Mouse (Mus musculus): Measurements from ENCODE around the gene Wrnip1. TPM values are rescaled to one million over a fixed set of nuclear protein-coding genes. Genes with fewer than 3 reads are reported as not detected.
A peak's percentile ranks its signal among the peaks of the same experiment; 100 is the strongest.

The Wrnip1 gene
- total and polyA plus RNA-seq, 2 experiments from 2014 or later: 11.2 to 33.1 TPM

GRCm38 (mm10) chr13:32783055-32783454, 18.8 kb upstream of the Wrnip1 start:
- ATAC-seq (ENCODE audit: insufficient read depth, low read depth): no peak
- Histone ChIP-seq H3K27ac (ENCODE audit: low read depth) (no peak overlapping the region), H3K4me3 (ENCODE audit: low read depth, low read length) (no peak overlapping the region), H3K36me3 (replicated peaks; ENCODE audit: control insufficient read depth, insufficient read depth, low read length) (no peaks in the 10 kb centered on the region), H3K4me2 (ENCODE audit: low read depth, low read length) (no peak overlapping the region), H3K27me3 (ENCODE audit: control insufficient read depth, insufficient read depth, low read length) (no peaks in the 10 kb centered on the region), H3K4me1 (ENCODE audit: control insufficient read depth, insufficient read depth) (no peaks in the 10 kb centered on the region), H3K9ac (replicated peaks; ENCODE audit: low read depth, low read length) (no peak overlapping the region), H3K9me3 (replicated peaks; ENCODE audit: control insufficient read depth, low read length) (no peaks in the 10 kb centered on the region)
- 40% methylated on average over 5 of the region's 5 CpGs for WGBS
- TF ChIP-seq CTCF (IDR thresholded peaks at IDR 0.05; ENCODE audit: low read depth) (peak; percentile 33), EP300 (IDR thresholded peaks at IDR 0.05; ENCODE audit: low read depth) (no peak)
- no peak for DNase-seq (ENCODE audit: low spot score)

- Histone ChIP-seq H3K4me3 (ENCODE audit: low read depth, low read length) (no peak within 1 kb of the TSS), H3K4me2 (ENCODE audit: low read depth, low read length) (no peak within 1 kb of the TSS), H3K9me3 (replicated peaks; ENCODE audit: control insufficient read depth, low read length) (no peaks in the 10 kb centered on the region), H3K27ac (ENCODE audit: low read depth) (no peak within 1 kb of the TSS), H3K4me1 (ENCODE audit: control insufficient read depth, insufficient read depth) (no peaks in the 10 kb centered on the region), H3K27me3 (ENCODE audit: control insufficient read depth, insufficient read depth, low read length) (no peaks in the 10 kb centered on the region), H3K9ac (replicated peaks; ENCODE audit: low read depth, low read length) (no peak within 1 kb of the TSS), H3K36me3 (replicated peaks; ENCODE audit: control insufficient read depth, insufficient read depth, low read length) (no peaks in the 10 kb centered on the region)
- ATAC-seq (ENCODE audit: insufficient read depth, low read depth): no peak
- TF ChIP-seq CTCF (IDR thresholded peaks at IDR 0.05; ENCODE audit: low read depth): no peak
- no peak for TF ChIP-seq EP300 (IDR thresholded peaks at IDR 0.05; ENCODE audit: low read depth)
- 68% methylated on average over 8 of the region's 8 CpGs for WGBS
- DNase-seq (ENCODE audit: low spot score): no peak
Measured at GRCm38 (mm10) chr13:32783816-32784215, 18.0 kb upstream of the Wrnip1 start, which contains the start of gene Mylk4. TSS of gene Mylk4 (minus strand) at chr13:32783954.

- DNase-seq (ENCODE audit: low spot score) (no peak), ATAC-seq (ENCODE audit: insufficient read depth, low read depth) (no peak)
- 64% methylated on average over 2 of the region's 2 CpGs for WGBS
- Histone ChIP-seq H3K27ac (ENCODE audit: low read depth) (no peak overlapping the region), H3K4me2 (ENCODE audit: low read depth, low read length) (no peak overlapping the region), H3K4me3 (ENCODE audit: low read depth, low read length) (no peak overlapping the region), H3K27me3 (ENCODE audit: control insufficient read depth, insufficient read depth, low read length) (no peaks in the 10 kb centered on the region), H3K9me3 (replicated peaks; ENCODE audit: control insufficient read depth, low read length) (no peaks in the 10 kb centered on the region), H3K4me1 (ENCODE audit: control insufficient read depth, insufficient read depth) (no peaks in the 10 kb centered on the region), H3K36me3 (replicated peaks; ENCODE audit: control insufficient read depth, insufficient read depth, low read length) (no peaks in the 10 kb centered on the region), H3K9ac (replicated peaks; ENCODE audit: low read depth, low read length) (no peak overlapping the region)
- TF ChIP-seq CTCF (IDR thresholded peaks at IDR 0.05; ENCODE audit: low read depth): no peak
- no peak for TF ChIP-seq EP300 (IDR thresholded peaks at IDR 0.05; ENCODE audit: low read depth)
Measured at GRCm38 (mm10) chr13:32787584-32787983, 14.3 kb upstream of the Wrnip1 start.

DNA sequence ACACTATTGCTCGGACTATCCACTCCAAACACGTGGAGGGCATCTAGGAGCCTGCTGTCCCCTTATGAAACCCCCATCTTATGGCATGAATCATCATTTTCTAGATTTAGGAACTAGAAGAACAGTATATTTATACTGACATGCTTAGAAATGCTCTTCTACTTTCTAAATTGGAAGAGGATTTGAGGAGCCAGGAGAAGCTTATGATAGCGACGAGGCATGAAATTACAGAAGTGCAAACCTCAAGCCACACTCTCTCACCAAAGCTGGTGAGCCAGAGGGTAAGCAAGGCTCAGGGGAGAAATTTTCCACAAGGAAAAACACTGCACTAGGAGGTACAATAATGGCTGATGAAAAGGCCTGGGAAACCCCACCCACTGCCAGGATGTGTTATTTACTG, 12.1 kb upstream of the Wrnip1 start:
- Histone ChIP-seq H3K9me3 (replicated peaks; ENCODE audit: control insufficient read depth, low read length) (no peaks in the 10 kb centered on the region), H3K36me3 (replicated peaks; ENCODE audit: control insufficient read depth, insufficient read depth, low read length) (no peaks in the 10 kb centered on the region), H3K27ac (ENCODE audit: low read depth) (no peak overlapping the region), H3K4me1 (ENCODE audit: control insufficient read depth, insufficient read depth) (no peaks in the 10 kb centered on the region), H3K27me3 (ENCODE audit: control insufficient read depth, insufficient read depth, low read length) (no peaks in the 10 kb centered on the region), H3K4me3 (ENCODE audit: low read depth, low read length) (no peak overlapping the region), H3K4me2 (ENCODE audit: low read depth, low read length) (no peak overlapping the region), H3K9ac (replicated peaks; ENCODE audit: low read depth, low read length) (no peak overlapping the region)
- DNase-seq (ENCODE audit: low spot score) (no peak), ATAC-seq (ENCODE audit: insufficient read depth, low read depth) (no peak)
- TF ChIP-seq EP300 (IDR thresholded peaks at IDR 0.05; ENCODE audit: low read depth) (no peak), CTCF (IDR thresholded peaks at IDR 0.05; ENCODE audit: low read depth) (no peak)
- WGBS: 75% methylated on average over 4 of the region's 4 CpGs

DNA sequence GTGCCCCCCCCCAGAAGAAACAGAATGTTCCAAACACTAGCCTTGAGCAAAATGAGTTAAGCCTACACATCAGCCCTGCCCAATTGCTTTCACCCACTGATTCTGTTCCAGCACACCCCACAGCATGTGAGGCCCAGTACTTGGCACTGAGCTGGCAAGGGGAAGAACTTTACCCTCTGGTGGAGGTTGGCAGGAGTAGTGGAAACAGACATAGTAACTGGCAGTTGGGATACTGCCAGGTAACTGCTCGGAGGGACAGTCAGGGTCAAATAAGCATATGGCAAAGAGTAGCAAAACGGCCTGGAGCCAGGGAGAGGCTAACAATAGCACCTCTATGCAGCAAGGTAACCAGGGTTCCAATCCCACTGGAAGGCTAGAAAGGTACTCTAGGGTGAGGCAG, 7.2 kb upstream of the Wrnip1 start:
- H3K4me3 ChIP-seq (ENCODE audit: low read depth, low read length): no peak overlapping the region
- DNase-seq (ENCODE audit: low spot score) (peak; percentile 84), ATAC-seq (ENCODE audit: insufficient read depth, low read depth) (peak; percentile 92)
- no peaks in the 10 kb centered on the region for H3K36me3 ChIP-seq (replicated peaks; ENCODE audit: control insufficient read depth, insufficient read depth, low read length)
- 22% methylated on average over 2 of the region's 2 CpGs for WGBS
- no peaks in the 10 kb centered on the region for H3K9me3 ChIP-seq (replicated peaks; ENCODE audit: control insufficient read depth, low read length)
- H3K27ac ChIP-seq (ENCODE audit: low read depth): peak overlapping the region; percentile 71
- no peak overlapping the region for H3K4me2 ChIP-seq (ENCODE audit: low read depth, low read length)
- H3K4me1 ChIP-seq (ENCODE audit: control insufficient read depth, insufficient read depth): no peaks in the 10 kb centered on the region
- no peaks in the 10 kb centered on the region for H3K27me3 ChIP-seq (ENCODE audit: control insufficient read depth, insufficient read depth, low read length)
- H3K9ac ChIP-seq (replicated peaks; ENCODE audit: low read depth, low read length): no peak overlapping the region
- no peak; the same call in 1 of the 2 replicates for TF ChIP-seq CTCF (IDR thresholded peaks at IDR 0.05; ENCODE audit: low read depth)
- peak; percentile 25; the same call in 1 of the 2 replicates for TF ChIP-seq EP300 (IDR thresholded peaks at IDR 0.05; ENCODE audit: low read depth)

- Histone ChIP-seq H3K4me2 (ENCODE audit: low read depth, low read length) (no peak overlapping the region), H3K9ac (replicated peaks; ENCODE audit: low read depth, low read length) (no peak overlapping the region), H3K4me1 (ENCODE audit: control insufficient read depth, insufficient read depth) (no peaks in the 10 kb centered on the region), H3K36me3 (replicated peaks; ENCODE audit: control insufficient read depth, insufficient read depth, low read length) (no peaks in the 10 kb centered on the region), H3K4me3 (ENCODE audit: low read depth, low read length) (no peak overlapping the region), H3K27me3 (ENCODE audit: control insufficient read depth, insufficient read depth, low read length) (no peaks in the 10 kb centered on the region), H3K9me3 (replicated peaks; ENCODE audit: control insufficient read depth, low read length) (no peaks in the 10 kb centered on the region), H3K27ac (ENCODE audit: low read depth) (peak overlapping the region; percentile 71)
- ATAC-seq (ENCODE audit: insufficient read depth, low read depth) (no peak), DNase-seq (ENCODE audit: low spot score) (no peak)
- TF ChIP-seq CTCF (IDR thresholded peaks at IDR 0.05; ENCODE audit: low read depth) (no peak), EP300 (IDR thresholded peaks at IDR 0.05; ENCODE audit: low read depth) (no peak)
- 86% methylated on average over 5 of the region's 5 CpGs for WGBS
Measured at GRCm38 (mm10) chr13:32795166-32795565, 6.7 kb upstream of the Wrnip1 start.

Data from heart, postnatal 0 days (tissue).